Mouse (Mus musculus) urinary bladder, postnatal 10 days (tissue): Measurements from ENCODE around the gene Rab27a.
A peak's percentile ranks its signal among the peaks of the same experiment; 100 is the strongest.

Experiments
- DNase-seq: peaks from one replicate; pipeline ENCODE4 v3.0.0; 2022; ENCODE audit warnings: low spot score

Gene Rab27a

DNA sequence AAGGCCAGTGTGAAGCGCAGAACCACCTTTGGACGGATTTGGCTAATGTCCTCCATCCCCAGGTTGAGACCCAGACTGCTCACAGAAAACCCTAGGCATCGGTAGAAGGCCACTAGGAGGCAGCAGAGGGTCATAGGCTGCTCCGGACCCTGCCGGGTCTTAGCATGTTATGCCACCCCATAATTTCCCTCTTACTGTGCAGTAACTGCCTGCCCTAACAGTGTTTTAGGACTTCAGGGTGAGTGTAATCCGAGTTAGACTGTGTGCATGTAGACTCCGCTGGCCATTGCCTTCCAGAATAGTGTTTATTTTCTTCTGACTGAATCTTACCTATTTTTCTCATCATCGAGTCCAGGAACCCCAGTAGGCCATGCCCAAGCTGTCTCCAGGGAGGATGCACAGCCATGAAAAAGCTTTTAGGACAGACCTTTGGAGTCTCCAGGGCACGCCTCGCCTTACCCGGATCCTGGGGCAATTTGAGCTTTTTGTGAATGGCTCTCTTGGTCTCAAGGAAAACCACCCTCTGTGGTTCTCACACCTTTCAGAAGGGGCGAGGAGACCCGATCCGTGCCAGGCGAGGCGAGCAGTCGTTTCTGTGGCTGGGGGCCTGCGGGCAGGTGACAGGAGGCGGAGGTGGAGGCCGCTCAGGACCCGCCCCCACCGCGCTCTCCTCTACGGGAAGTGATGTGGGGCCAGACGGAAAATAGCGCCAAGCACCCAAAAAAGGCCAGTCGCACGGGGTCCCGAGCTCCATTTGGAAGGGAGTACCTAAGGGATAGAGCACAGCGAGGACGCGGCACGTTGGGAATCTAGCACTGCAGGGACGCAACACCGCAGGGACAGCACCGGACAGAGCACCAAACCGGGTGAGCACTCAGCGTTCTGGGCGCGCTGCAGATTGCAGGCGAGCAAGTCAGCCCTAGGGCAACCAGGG is at the start of gene Rab27a:
Rab27a (plus strand) TSS at position 709 of the 934 bp plus-strand sequence.
- peak; percentile 32 for DNase-seq

DNA sequence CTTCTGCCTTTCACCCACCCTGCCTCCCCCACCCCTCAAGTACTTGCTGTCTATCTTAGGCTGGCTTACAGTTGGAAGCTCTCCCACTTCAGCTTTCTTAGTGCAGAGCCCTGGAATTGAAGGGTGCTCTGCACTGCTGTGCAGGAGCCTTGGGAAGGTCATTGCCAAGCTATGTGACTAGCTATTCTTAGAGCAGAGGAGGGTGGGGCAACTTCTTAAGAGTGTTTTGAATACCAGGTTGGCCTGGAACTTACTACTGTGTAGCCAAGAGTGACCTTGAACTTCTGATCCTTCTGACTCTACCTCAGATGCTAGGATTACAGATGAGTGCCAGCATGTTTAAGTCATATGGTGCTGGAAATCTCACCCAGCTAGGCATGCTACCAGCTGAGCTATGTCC is 48.5 kb upstream of the Rab27a start:
- DNase-seq: no peak

DNA sequence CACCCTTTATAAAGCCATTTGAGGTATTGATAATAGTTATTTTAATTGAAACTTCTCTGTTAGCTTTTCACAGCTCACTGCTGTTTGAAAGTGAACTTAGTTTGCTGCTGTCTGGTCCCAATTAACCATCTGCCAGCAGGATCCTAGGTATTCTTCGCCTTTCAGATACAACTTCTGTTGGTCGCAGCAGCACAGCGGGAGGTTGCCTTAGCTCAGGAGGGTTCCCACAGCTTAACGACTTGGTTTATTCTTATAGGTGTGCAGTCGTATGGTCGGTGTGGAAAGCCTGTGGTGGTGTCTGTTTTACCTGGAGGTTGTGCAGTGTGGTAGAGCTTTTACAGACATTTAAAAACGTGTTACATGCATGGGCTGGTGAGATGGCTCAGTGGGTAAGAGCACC is 47.8 kb upstream of the Rab27a start:
- DNase-seq: no peak

DNA sequence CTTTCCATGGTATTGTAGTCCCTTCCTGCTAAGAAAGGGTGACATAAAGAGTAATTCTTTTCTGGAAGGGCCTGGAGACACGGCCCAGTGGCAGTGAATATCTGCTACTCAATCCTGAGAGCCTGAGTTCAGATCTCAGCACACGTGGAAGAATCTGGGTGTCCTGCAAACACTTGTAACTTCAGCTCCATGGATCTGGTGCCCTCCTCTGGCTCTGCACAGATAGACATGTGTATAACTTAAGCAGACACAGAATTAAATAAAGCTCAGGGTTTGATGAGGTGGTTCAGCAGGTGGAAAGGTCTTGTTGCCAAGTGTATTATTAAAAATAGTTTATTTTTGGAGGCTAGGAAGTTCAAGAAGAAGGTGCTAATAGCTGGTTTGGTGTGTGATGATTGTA is 44.2 kb upstream of the Rab27a start:
- no peak for DNase-seq

DNA sequence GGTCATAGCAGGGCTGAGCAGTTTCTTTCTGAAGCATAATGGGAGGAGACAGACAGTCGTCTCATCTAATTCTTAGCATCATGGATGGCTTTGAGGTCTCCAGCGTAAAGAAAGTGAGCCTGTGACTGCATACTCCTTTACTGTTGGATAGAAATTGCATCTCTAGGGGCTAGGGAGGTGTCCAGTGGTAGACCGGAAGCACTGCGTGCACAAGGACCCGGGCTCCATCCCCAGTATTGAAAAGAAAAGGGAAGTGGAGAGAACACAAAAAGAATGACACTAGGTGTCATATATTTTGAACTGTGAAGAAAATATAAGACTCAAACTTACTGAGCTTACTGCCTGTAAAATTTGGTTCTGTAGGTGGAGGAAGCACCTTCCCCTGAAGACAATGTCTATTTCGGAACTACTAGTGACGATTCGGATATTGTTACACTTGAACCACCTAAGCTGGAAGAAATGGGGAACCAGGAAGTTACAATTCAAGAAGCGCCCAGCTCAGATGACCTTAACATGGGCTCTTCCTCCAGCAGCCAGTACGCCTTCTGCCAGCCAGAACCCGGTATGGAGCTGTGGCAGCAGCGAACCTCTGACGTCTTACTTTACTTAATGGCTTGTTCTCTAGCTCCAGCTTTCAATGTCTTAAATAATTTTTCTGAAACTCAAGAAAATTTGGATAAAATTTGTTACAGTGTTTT is 43.2 kb upstream of the Rab27a start:
- DNase-seq: no peak

- DNase-seq: no peak
Measured at GRCm38 (mm10) chr9:73002177-73002576, 42.5 kb upstream of the Rab27a start.

- no peak for DNase-seq
Measured at GRCm38 (mm10) chr9:73004076-73004475, 40.6 kb upstream of the Rab27a start.

DNA sequence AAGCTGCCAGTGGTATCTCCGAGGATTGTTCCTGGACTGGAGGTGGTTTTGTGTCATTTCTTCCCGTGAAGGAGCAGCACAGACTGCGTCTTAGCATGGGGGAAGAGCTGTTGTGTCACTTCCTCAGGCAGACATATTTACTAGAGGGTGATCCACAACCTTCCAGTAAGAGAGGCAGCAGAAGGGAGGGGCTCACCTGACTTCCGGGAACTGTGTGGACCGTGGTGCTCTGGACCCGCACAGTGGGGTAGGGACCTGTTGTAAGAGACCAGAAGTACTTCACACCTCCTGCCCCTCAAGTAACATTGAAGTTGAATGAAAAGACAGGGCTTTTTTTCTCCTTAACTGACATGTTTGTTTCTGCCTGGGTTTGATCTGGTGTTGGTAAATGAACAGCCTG is 39.5 kb upstream of the Rab27a start:
- no peak for DNase-seq

GRCm38 (mm10) chr9:73006175-73006574 is 38.5 kb upstream of the Rab27a start:
- DNase-seq: no peak

- no peak for DNase-seq
Measured at GRCm38 (mm10) chr9:73008384-73008783, 36.3 kb upstream of the Rab27a start.

- DNase-seq: no peak
Measured at GRCm38 (mm10) chr9:73012629-73013028, 32.0 kb upstream of the Rab27a start.

DNA sequence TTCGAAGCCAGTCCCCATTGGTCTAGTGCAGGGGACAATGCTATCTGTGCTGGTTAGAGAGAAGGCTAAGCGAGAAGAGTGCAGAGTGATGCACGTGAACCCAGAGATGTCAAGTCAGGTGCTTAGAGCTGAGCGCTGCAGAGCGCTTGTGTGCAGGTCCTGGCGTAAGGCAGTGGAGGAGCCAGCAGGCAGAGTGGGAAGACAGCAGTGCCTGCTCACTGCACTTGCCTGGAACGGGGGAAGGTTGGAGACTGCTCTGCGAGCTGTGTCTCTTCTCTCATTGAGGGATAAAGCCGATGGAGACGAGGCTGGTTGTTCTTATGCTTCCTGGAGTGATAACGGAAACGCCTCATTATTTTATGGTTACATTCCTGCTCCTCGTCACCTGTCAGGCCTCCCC is 29.9 kb upstream of the Rab27a start:
- DNase-seq: no peak

- no peak for DNase-seq
Measured at GRCm38 (mm10) chr9:73019841-73020240, 24.8 kb upstream of the Rab27a start.

DNA sequence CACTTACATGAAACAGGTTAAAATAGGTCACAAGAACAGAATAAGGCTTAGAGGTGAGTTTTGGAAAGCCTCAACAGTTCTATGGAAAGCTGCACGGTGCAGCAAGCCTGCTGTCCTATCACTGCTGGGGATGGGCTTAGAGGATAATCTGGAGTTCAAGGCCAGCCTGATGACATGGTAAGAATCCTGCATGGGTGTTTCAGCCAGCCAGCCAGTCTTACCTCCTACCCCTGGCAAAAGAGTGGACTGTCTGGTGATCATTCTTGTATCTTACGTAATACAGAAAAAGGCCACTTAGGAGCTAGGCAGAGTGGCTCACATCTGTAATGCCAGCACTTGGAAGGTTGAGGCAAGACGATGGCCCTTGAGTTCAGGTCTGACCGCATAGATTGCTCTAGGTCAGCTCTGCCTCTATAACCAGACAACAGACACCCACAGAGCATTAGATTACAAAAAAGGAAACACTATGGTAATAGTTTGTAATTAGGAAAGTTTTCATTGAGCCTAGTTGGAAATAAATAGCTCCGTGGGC is 24.0 kb upstream of the Rab27a start:
- DNase-seq: no peak

GRCm38 (mm10) chr9:73025818-73026636 is 18.6 kb upstream of the Rab27a start:
- no peak for DNase-seq

DNA sequence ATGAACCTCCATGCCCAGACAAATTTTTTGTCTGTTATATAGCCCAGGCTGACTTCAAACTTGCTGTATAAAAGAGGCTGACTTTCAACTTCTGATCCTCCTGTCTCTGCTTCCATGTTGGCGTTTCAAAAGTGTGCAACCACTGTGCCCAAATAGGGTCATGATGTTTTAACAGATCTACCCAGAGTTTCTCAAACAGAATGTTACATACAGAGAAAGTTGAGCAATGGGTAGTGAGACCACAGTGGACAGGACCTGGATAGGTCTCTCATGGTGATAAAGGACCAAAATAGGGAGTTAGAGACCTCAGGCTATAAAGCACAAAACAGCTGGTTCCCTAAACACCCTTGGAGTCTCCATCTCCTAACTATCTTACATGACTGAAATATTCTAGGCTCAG is 14.2 kb upstream of the Rab27a start:
- no peak for DNase-seq

- DNase-seq: no peak
Measured at GRCm38 (mm10) chr9:73031421-73031820, 13.2 kb upstream of the Rab27a start.

- no peak for DNase-seq
Measured at GRCm38 (mm10) chr9:73033406-73033805, 11.2 kb upstream of the Rab27a start.

DNA sequence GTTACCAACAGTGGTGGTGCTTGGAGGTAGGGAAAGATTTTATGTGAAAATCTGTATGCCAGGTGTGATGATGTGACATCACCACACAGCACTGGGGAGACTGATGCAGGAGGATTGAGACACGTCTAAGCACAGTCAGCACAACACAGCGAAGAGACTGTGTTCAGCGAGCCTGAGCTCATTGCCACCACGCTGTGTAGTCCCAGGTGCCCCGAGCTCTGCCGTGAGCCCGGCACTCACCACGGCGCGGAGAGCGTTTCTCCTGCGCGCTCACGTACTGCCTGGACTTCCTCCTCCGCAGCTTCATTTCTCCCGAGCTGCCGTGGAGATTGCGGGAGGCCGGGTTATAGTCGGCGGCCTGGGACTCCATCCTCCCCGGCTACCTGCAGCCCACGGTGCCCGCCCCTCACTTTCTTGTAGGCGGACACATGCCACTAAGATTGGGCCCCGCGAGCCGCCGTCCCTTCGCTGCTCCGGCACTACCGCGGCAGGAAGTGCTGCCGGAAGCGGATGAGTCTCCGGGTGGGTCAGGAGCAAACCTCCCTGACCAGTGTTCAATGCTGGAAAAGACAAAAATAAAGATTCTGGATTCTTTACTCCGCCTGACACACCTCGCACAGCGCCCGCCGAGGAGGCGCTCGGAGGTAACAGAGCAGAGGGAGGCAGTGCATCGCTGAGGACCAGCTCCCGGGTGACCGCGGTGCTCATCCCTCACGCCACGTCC is 5.3 kb upstream of the Rab27a start:
- DNase-seq: peak; percentile 78

- no peak for DNase-seq
Measured at GRCm38 (mm10) chr9:73040080-73040479, 4.6 kb upstream of the Rab27a start, which contains the start of gene Pigb. Pigb (minus strand) TSS chr9:73040378.

DNA sequence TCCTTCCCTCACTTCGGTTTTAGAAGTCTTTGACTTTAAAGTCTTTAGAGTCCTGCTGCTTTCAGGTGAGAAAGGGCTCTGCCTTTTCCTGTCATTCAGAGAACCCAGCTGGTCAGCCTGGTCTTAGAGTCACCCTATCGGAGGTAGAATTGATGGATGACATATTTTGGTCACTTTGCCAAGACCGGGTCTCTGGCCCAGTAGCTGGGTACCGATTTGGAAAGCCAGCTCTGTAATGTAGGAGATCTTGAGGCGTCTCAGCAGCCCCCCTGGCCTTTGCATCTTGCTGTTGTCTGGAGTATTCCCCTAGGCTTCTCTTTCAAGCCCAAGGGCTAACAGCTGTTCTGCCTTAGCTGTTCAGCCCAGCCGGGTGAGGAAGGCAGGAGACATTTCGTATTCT is 550 bp downstream of the Rab27a start:
- DNase-seq: no peak
